Mouse (Mus musculus): Measurements from ENCODE around the gene Csf1.

Gene Csf1

DNA sequence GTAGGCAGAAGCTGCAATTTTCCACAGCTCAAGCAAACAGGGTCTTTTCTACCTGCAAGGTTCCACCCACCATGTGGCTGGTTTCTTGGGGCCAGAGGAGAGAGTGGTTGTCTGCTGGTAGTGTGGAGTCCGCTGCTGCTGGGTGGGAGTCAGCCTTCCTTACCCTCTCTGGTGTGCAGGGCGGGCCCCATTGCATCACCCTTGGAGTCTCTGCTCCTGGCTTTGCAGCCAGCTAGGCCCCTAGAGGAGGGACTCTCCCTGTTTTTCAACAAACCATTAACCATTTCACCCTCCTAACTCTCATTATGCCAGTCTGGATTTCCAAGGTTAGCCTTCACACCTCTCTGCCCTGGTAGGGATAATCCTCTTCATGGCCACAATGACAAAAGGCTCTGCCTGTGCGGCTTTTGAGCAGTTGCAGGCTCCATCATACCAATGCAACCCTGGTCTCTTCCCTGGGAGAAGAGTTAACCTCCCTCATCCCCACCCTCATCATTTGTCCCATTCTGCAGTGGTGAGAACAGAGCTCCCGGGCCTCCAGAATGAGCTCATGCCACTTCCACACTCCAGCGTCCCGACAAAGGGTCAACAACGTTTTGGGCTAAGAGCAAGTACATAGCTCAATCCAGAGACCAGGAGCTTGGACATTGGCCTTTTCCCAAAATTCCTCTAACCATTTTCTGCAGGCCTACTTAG lies 56.4 kb downstream of the Csf1 start:
- DNase-seq (ENCODE audit: low spot score), result no peak

GRCm38 (mm10) chr3:107701767-107702394 lies 58.4 kb downstream of the Csf1 start:
- no peak for DNase-seq (ENCODE audit: low spot score)

DNA sequence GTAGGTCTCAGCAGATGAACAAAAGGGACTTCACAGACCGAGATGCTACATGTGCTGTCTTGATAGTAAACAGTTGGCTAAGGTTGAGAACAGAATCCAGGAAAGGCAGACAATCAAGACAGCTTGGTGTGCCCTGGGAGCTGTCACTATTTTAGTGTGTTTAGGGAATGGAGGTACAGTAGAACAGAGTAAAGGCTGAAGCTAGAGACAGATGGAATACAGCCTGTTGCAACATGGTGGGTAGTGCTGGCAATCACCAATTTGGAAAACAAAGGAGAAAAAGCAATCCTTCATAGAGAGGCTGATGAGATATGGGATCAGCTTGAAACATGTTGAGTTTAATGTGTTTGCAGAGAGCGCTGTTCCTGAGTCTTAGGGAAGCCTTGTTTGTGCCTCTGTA lies 59.6 kb downstream of the Csf1 start:
- DNase-seq (ENCODE audit: low spot score), result no peak

- DNase-seq (ENCODE audit: low spot score), result no peak
Measured at GRCm38 (mm10) chr3:107696910-107697309, 63.4 kb downstream of the Csf1 start.

- peak; percentile 99 for DNase-seq (ENCODE audit: low spot score)
Measured at GRCm38 (mm10) chr3:107695948-107696881, 64.1 kb downstream of the Csf1 start, which contains the start of gene Ahcyl1. TSS of gene Ahcyl1 (minus strand) at chr3:107696560.

DNA sequence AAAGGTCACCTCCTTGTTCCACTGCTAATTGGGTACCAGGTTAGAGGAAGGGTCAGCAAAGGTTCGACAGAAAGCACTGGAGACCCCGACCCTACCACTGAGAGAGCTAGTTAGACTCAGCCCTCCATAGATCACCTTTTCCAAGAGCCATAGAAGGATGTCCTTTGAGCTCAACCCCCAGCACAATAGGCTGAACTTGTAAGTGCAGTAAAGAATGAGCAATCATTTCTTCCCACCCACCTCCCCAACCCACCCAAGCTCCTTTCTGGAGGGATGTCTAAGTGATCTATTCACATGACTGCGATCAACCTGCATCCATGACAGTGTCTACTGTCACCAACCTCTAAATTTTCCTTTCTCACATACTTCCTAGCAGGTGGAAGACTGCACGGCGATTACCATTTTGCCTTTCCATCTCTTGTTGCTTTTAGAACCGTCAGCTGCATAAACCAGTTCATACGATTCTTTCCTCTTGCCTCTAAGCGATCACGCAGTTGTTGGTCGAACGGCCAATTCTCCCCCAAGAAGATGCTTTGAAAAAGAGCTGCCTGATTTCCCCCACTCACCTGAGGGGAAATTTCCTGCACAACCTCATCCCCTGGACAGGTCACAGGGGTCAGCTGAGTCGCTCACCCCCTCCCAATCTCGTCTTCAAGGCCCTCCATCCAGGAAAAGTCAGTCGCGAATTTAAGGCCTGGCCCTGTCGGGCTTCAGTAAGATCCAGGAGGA lies 64.9 kb downstream of the Csf1 start:
- DNase-seq (ENCODE audit: low spot score), result peak; percentile 61

- no peak for DNase-seq (ENCODE audit: low spot score)
Measured at GRCm38 (mm10) chr3:107694256-107694900, 65.9 kb downstream of the Csf1 start.

All from adipocyte (in vitro differentiated cells).